Mouse (Mus musculus) megakaryocyte, embryonic 14.5 days (primary cell): Measurements from ENCODE around the gene Grik1.

ENCODE experiments used
- FLI1 ChIP-seq: IDR thresholded peaks from 2 replicates; pipeline ENCODE4 v1.6.1; 2012; ENCODE audit warnings: low read length, inconsistent platforms, mixed read lengths
- GATA1 ChIP-seq: IDR thresholded peaks from 3 replicates; pipeline ENCODE4 v1.6.1; 2012; ENCODE audit warnings: mixed read lengths, low read length, inconsistent platforms, borderline replicate concordance

GRCm38 (mm10) chr16:87915156-87915555 lies 374.9 kb downstream of the Grik1 start:
- TF ChIP-seq GATA1 (no peak), FLI1 (no peak)
